Mouse (Mus musculus) intestine, embryonic 14.5 days (tissue): ENCODE measurements around the gene Psat1. TPM values are rescaled to one million over a fixed set of nuclear protein-coding genes. Genes with fewer than 3 reads are reported as not detected.

Experiments
- ATAC-seq: fragments of 200-750 bp; cut with Nextera tagmentation; replicated peaks from 2 replicates; pipeline ENCODE4 v1.8.0; 2017; ENCODE audit warnings: low read depth, moderate number of reproducible peaks, moderate TSS enrichment, moderate library complexity; ENCODE audit not compliant: low FRiP score, low TSS enrichment
- DNase-seq: peaks from one replicate; pipeline ENCODE4 v3.0.0-alpha.2; 2018; ENCODE audit warnings: low spot score
- H3K27ac ChIP-seq: fragments of 300-500 bp; sonication (generic); 2 replicates; pipeline ENCODE4 v1.5.1; 2014; ENCODE audit warnings: low read depth, mild to moderate bottlenecking, control low read depth
- H3K27me3 ChIP-seq: fragments of 300-500 bp; sonication (generic); replicated peaks from 2 replicates; pipeline ENCODE4 v1.6.1; 2014; ENCODE audit warnings: low read length, control low read depth; ENCODE audit not compliant: control insufficient read depth, insufficient read depth
- H3K36me3 ChIP-seq: fragments of 300-500 bp; sonication (generic); 2 replicates; pipeline ENCODE4 v1.6.1; 2014; ENCODE audit warnings: low read length, control low read depth; ENCODE audit not compliant: control insufficient read depth, insufficient read depth
- H3K4me1 ChIP-seq: fragments of 300-500 bp; sonication (generic); replicated peaks from 2 replicates; pipeline ENCODE4 v1.6.1; 2014; ENCODE audit warnings: low read length, control low read depth, mixed read lengths; ENCODE audit not compliant: control insufficient read depth, insufficient read depth
- H3K4me2 ChIP-seq: fragments of 300-500 bp; sonication (generic); 2 replicates; pipeline ENCODE4 v1.6.1; 2014; ENCODE audit warnings: low read length
- H3K4me3 ChIP-seq: fragments of 300-500 bp; sonication (generic); 2 replicates; pipeline ENCODE4 v1.5.1; 2014; ENCODE audit warnings: low read depth, low read length, control low read depth, mixed read lengths
- H3K9ac ChIP-seq: fragments of 300-500 bp; sonication (generic); 2 replicates; pipeline ENCODE4 v1.6.1; 2014; ENCODE audit warnings: mild to moderate bottlenecking, low read length
- H3K9me3 ChIP-seq: fragments of 300-500 bp; sonication (generic); 2 replicates; pipeline ENCODE4 v1.6.1; 2016; ENCODE audit warnings: low read length, control low read depth; ENCODE audit not compliant: control insufficient read depth
- WGBS: fragments of 180-500 bp; shearing (Covaris S2); extraction: QIAGEN DNeasy Blood & Tissue Kit; methylation state at CpG from one replicate; pipeline ENCODE4 v1.1.7; 2014; 5-methylcytosine and 5-hydroxymethylcytosine counted together
- polyA plus RNA-seq: library from polyadenylated mRNA; unstranded; fragments of >200 nt; fragmentation: Nextera tagmentation; extraction: Ambion mirVana; gene quantifications from 2 replicates; pipeline ENCODE4 v1.2.1, GENCODE M21; 2014

The Psat1 gene
- polyA plus RNA-seq = 74.0 and 80.8 TPM in 2 replicates

- no peak for ATAC-seq
- H3K27ac ChIP-seq = no peak within 1 kb of the TSS
- H3K9me3 ChIP-seq = no peaks in the 10 kb centered on the region
- no peaks in the 10 kb centered on the region for H3K4me1 ChIP-seq
- 88% methylated on average over 7 of the region's 7 CpGs for WGBS
- no peak within 1 kb of the TSS for H3K4me2 ChIP-seq
- H3K4me3 ChIP-seq = no peak within 1 kb of the TSS
- no peaks in the 10 kb centered on the region for H3K27me3 ChIP-seq
- H3K9ac ChIP-seq = no peak within 1 kb of the TSS
- no peaks in the 10 kb centered on the region for H3K36me3 ChIP-seq
- no peak for DNase-seq
These were observed at the start of gene Psat1 for GRCm38 (mm10) chr19:15947237-15947636. Gene Psat1, minus strand, starts transcription at chr19:15947337.

- H3K27ac ChIP-seq = no peak overlapping the region
- no peak overlapping the region for H3K4me2 ChIP-seq
- WGBS = 80% methylated on average over 1 of the region's 1 CpGs
- no peaks in the 10 kb centered on the region for H3K36me3 ChIP-seq
- no peak overlapping the region for H3K4me3 ChIP-seq
- ATAC-seq (no peak), DNase-seq (no peak)
- H3K9me3 ChIP-seq = no peaks in the 10 kb centered on the region
- H3K27me3 ChIP-seq = no peaks in the 10 kb centered on the region
- H3K4me1 ChIP-seq = peaks cover 4% of the 10 kb centered on the region
- no peak overlapping the region for H3K9ac ChIP-seq
These were observed 43.0 kb upstream of the Psat1 start for GRCm38 (mm10) chr19:15990102-15990501.

- Histone ChIP-seq H3K27ac (no peak overlapping the region), H3K9me3 (no peaks in the 10 kb centered on the region), H3K9ac (peak overlapping the region; percentile 85), H3K4me1 (peaks cover 4% of the 10 kb centered on the region), H3K36me3 (no peaks in the 10 kb centered on the region), H3K4me3 (peak overlapping the region; percentile 92), H3K27me3 (no peaks in the 10 kb centered on the region), H3K4me2 (peak overlapping the region; percentile 60)
- DNase-seq = no peak
- ATAC-seq = no peak
- WGBS = 27% methylated on average over 10 of the region's 10 CpGs
These were observed 38.1 kb upstream of the Psat1 start for GRCm38 (mm10) chr19:15985172-15985713.

- H3K4me2 ChIP-seq = peak within 1 kb of the TSS; percentile 60
- WGBS = under 1% methylated on average over 88 of the region's 88 CpGs
- no peaks in the 10 kb centered on the region for H3K27me3 ChIP-seq
- no peaks in the 10 kb centered on the region for H3K36me3 ChIP-seq
- peaks cover 4% of the 10 kb centered on the region for H3K4me1 ChIP-seq
- H3K9ac ChIP-seq = peak within 1 kb of the TSS; percentile 85
- H3K9me3 ChIP-seq = no peaks in the 10 kb centered on the region
- peak; percentile 94 for ATAC-seq
- peak; percentile 93 for DNase-seq
- H3K4me3 ChIP-seq = peak within 1 kb of the TSS; percentile 92
- H3K27ac ChIP-seq = peak within 1 kb of the TSS; percentile 83
These were observed 37.5 kb upstream of the Psat1 start, which contains the start of gene Cep78 for GRCm38 (mm10) chr19:15984449-15985171. Gene Cep78, minus strand, starts transcription at chr19:15984989.

GRCm38 (mm10) chr19:15983739-15984344, 36.7 kb upstream of the Psat1 start:
- no peaks in the 10 kb centered on the region for H3K9me3 ChIP-seq
- no peak for DNase-seq
- 51% methylated on average over 15 of the region's 15 CpGs for WGBS
- H3K27me3 ChIP-seq = no peaks in the 10 kb centered on the region
- peak overlapping the region; percentile 85 for H3K9ac ChIP-seq
- H3K27ac ChIP-seq = no peak overlapping the region
- H3K36me3 ChIP-seq = no peaks in the 10 kb centered on the region
- ATAC-seq = no peak
- peak overlapping the region; percentile 60 for H3K4me2 ChIP-seq
- peaks cover 4% of the 10 kb centered on the region for H3K4me1 ChIP-seq
- H3K4me3 ChIP-seq = peak overlapping the region; percentile 92

- Histone ChIP-seq H3K9ac (no peak overlapping the region), H3K27me3 (no peaks in the 10 kb centered on the region), H3K36me3 (0 out of 2 replicates have a peak, but pooled peaks cover 4% of the 10 kb centered on the region), H3K4me1 (peaks cover 4% of the 10 kb centered on the region), H3K4me3 (no peak overlapping the region), H3K4me2 (no peak overlapping the region), H3K9me3 (no peaks in the 10 kb centered on the region), H3K27ac (no peak overlapping the region)
- ATAC-seq = no peak
- 48% methylated on average over 9 of the region's 10 CpGs for WGBS
- DNase-seq = no peak
These were observed 36.0 kb upstream of the Psat1 start for GRCm38 (mm10) chr19:15982926-15983738.

GRCm38 (mm10) chr19:15981861-15982260, 34.7 kb upstream of the Psat1 start:
- Histone ChIP-seq H3K27me3 (no peaks in the 10 kb centered on the region), H3K4me1 (peaks cover 4% of the 10 kb centered on the region), H3K4me3 (no peak overlapping the region), H3K9me3 (no peaks in the 10 kb centered on the region), H3K27ac (no peak overlapping the region), H3K9ac (no peak overlapping the region), H3K4me2 (no peak overlapping the region), H3K36me3 (peaks cover 15% of the 10 kb centered on the region; the same call in 1 of the 2 replicates)
- DNase-seq (peak; percentile 74), ATAC-seq (no peak)
- WGBS = 49% methylated on average over 4 of the region's 4 CpGs

GRCm38 (mm10) chr19:15973365-15973764, 26.2 kb upstream of the Psat1 start:
- 60% methylated on average over 4 of the region's 4 CpGs for WGBS

More at GRCm38 (mm10) chr19:15973365-15973764, 26.2 kb upstream of the Psat1 start:
- no peaks in the 10 kb centered on the region for H3K9me3 ChIP-seq
- H3K4me3 ChIP-seq = no peak overlapping the region
- H3K27me3 ChIP-seq = no peaks in the 10 kb centered on the region
- ATAC-seq = no peak
- no peaks in the 10 kb centered on the region for H3K4me1 ChIP-seq
- H3K36me3 ChIP-seq = peaks cover 83% of the 10 kb centered on the region
- DNase-seq = no peak
- H3K27ac ChIP-seq = no peak overlapping the region
- no peak overlapping the region for H3K9ac ChIP-seq
- H3K4me2 ChIP-seq = no peak overlapping the region
